Mouse (Mus musculus) adrenal gland, postnatal 36 days (tissue): ENCODE measurements around the gene Tle1. TPM values are rescaled to one million over a fixed set of nuclear protein-coding genes. Genes with fewer than 3 reads are reported as not detected.
A peak's percentile ranks its signal among the peaks of the same experiment; 100 is the strongest.

Source experiments
- DNase-seq, 2 experiments: peaks; one replicate each; pipeline ENCODE4 v3.0.0; 2021; ENCODE audit warnings: mixed read lengths in 1 of 2
- total RNA-seq, 2 experiments: library from RNA; stranded (reverse); gene quantifications; 2 replicates each; pipeline ENCODE4 v1.2.3; 2021

The Tle1 gene
- total RNA-seq, 2 experiments from 2014 or later: 33.7 to 41.9 TPM

- DNase-seq: peak in 1 of 2 experiments; percentile 6
These were observed 35.0 kb downstream of the Tle1 start for GRCm38 (mm10) chr4:72165765-72166164.

GRCm38 (mm10) chr4:72162445-72163218, 38.1 kb downstream of the Tle1 start:
- no peak for DNase-seq

- no peak for DNase-seq
These were observed 40.6 kb downstream of the Tle1 start for GRCm38 (mm10) chr4:72160102-72160511.

- no peak for DNase-seq
These were observed 42.8 kb downstream of the Tle1 start for GRCm38 (mm10) chr4:72157931-72158371.

GRCm38 (mm10) chr4:72150460-72151131, 50.1 kb downstream of the Tle1 start:
- DNase-seq: no peak

- DNase-seq: no peak
These were observed 54.7 kb downstream of the Tle1 start for GRCm38 (mm10) chr4:72146003-72146402.

- DNase-seq: peak in 1 of 2 experiments; percentile 12
These were observed 56.2 kb downstream of the Tle1 start for GRCm38 (mm10) chr4:72144541-72144940.

GRCm38 (mm10) chr4:72140706-72141105, 60.0 kb downstream of the Tle1 start:
- DNase-seq: no peak

- no peak for DNase-seq
These were observed 61.1 kb downstream of the Tle1 start for GRCm38 (mm10) chr4:72139475-72140120.

- no peak for DNase-seq
These were observed 62.2 kb downstream of the Tle1 start for GRCm38 (mm10) chr4:72138264-72139080.

GRCm38 (mm10) chr4:72132646-72133045, 68.1 kb downstream of the Tle1 start:
- no peak for DNase-seq

GRCm38 (mm10) chr4:72127596-72127995, 73.1 kb downstream of the Tle1 start:
- no peak for DNase-seq

GRCm38 (mm10) chr4:72124790-72125189, 75.9 kb downstream of the Tle1 start:
- no peak for DNase-seq

GRCm38 (mm10) chr4:72122837-72123236, 77.9 kb downstream of the Tle1 start:
- no peak for DNase-seq

GRCm38 (mm10) chr4:72122343-72122742, 78.4 kb downstream of the Tle1 start:
- DNase-seq: no peak

GRCm38 (mm10) chr4:72120050-72120449, 80.7 kb downstream of the Tle1 start:
- no peak for DNase-seq

- DNase-seq: no peak
These were observed 95.0 kb downstream of the Tle1 start for GRCm38 (mm10) chr4:72105702-72106101.

- DNase-seq: no peak
These were observed 96.5 kb downstream of the Tle1 start for GRCm38 (mm10) chr4:72104186-72104585.

GRCm38 (mm10) chr4:72087811-72088210, 112.9 kb downstream of the Tle1 start:
- DNase-seq: no peak

GRCm38 (mm10) chr4:72069111-72069534, 131.6 kb downstream of the Tle1 start:
- no peak for DNase-seq

- peak in 1 of 2 experiments; percentile 8 for DNase-seq
These were observed 132.8 kb downstream of the Tle1 start for GRCm38 (mm10) chr4:72067937-72068336.
